Mouse (Mus musculus): ENCODE data around the gene Tmem91. TPM values are rescaled to one million over a fixed set of nuclear protein-coding genes. Genes with fewer than 3 reads are reported as not detected.

Gene Tmem91
- polyA plus RNA-seq, 1 experiment = 1.3 TPM

GRCm38 (mm10) chr7:25700732-25701131, 25.8 kb upstream of the Tmem91 start:
- DNase-seq (ENCODE audit: low spot score) = no peak

DNA sequence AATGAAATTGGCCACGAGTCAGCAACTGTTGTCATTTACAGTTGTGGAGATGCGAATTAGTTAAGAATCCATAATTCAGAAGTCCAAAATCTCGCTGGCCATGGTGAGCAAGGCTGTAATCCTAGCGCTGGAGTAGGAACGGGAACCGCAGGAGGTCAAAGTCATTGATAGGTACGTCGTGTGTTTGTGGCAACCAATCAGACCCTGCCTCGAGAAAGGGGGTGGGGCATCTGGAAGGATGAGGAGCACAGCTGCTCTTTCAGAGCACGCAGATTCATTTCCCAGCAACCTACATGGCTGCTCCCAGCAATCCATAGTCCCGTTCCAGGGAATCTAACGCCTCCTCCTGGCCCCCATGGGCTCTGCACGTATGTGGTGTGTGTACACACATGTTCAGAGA, 24.9 kb upstream of the Tmem91 start:
- no peak for DNase-seq (ENCODE audit: low spot score)

- no peak for DNase-seq (ENCODE audit: low spot score)
Observed at GRCm38 (mm10) chr7:25694104-25694503, 19.1 kb upstream of the Tmem91 start.

GRCm38 (mm10) chr7:25690051-25690450, 15.1 kb upstream of the Tmem91 start:
- DNase-seq (ENCODE audit: low spot score) = no peak

DNA sequence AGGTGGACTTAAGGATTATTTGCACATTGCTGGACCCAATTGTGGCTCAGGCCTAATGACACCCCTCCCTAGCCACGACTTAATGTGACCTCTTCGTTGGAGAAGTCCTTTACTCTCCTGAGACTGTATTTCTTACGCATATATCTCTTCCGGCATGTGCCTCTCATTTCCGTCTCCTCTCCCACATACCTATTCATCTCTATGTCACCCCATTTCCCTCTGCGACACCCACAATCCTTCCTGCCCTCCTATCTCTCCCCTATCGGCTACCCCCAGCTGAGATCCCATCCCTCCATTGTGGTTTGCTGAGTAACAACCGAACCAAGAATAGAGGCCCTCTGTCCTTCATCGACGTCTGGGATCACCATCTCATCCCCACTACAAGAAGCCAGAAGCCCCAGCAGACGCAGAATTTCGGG, 14.6 kb upstream of the Tmem91 start:
- no peak for DNase-seq (ENCODE audit: low spot score)

- DNase-seq (ENCODE audit: low spot score) = peak; percentile 75
Observed at GRCm38 (mm10) chr7:25688810-25689586, 14.0 kb upstream of the Tmem91 start.

DNA sequence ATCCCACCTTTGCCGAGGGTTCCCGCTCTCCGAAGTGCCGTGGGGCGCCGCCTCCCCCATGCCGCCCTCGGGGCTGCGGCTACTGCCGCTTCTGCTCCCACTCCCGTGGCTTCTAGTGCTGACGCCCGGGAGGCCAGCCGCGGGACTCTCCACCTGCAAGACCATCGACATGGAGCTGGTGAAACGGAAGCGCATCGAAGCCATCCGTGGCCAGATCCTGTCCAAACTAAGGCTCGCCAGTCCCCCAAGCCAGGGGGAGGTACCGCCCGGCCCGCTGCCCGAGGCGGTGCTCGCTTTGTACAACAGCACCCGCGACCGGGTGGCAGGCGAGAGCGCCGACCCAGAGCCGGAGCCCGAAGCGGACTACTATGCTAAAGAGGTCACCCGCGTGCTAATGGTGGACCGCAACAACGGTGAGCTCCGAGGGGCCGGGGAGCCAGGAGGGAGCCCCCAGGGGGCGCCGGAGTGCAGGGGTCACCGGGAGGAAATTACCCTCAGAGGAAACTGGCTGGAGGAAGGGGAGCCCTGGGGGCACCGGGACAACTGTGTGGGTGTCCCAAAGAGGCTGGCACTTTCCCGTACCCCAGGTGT, 12.9 kb upstream of the Tmem91 start:
- DNase-seq (ENCODE audit: low spot score) = no peak

GRCm38 (mm10) chr7:25686680-25687531, 11.9 kb upstream of the Tmem91 start, which contains the start of gene Tgfb1:
Tgfb1 (plus strand) TSS chr7:25687002.
- DNase-seq (ENCODE audit: low spot score) = peak; percentile 78

DNA sequence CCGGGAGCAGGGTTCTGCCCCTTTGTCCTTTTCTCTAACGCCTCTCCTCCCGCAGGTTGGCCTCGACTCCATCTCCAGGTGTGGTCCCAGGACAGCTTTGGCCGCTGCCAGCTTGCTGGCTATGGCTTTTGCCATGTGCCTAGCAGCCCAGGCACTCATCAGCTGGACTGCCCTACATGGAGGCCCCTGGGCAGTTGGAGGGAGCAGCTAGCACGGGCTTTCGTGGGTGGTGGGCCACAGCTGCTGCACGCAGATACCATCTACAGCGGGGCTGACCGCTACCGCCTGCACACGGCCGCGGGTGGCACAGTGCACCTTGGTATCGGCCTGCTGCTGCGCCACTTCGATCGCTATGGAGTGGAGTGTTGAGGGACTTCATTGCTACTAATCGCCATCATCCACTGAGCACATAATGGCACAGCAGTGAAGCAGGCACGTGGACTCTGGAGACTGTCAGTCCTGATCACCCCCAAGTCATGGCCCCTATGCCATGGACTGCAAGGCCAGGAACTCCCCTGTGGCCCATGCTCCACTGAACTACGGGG, 11.0 kb upstream of the Tmem91 start:
- no peak for DNase-seq (ENCODE audit: low spot score)

DNA sequence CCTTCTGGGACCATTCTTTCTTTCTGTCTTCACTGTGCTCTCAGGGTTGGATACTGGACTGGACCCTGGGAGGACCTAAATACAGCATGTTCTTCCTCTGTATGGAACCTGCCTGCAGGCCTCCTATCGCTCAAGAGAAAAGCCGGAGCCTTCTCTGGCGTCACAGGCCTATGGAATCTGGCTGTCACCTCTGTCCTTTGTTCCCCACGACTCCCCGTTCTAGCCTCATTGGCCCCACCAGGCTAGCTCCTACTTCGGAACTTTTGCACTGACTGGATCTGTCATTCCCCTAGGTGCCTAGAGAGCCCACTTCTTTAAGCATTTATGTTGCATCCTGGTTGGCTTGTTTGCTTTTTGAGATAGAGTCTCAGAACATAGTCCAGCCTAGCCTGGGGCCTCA, 9.7 kb upstream of the Tmem91 start:
- no peak for DNase-seq (ENCODE audit: low spot score)

DNA sequence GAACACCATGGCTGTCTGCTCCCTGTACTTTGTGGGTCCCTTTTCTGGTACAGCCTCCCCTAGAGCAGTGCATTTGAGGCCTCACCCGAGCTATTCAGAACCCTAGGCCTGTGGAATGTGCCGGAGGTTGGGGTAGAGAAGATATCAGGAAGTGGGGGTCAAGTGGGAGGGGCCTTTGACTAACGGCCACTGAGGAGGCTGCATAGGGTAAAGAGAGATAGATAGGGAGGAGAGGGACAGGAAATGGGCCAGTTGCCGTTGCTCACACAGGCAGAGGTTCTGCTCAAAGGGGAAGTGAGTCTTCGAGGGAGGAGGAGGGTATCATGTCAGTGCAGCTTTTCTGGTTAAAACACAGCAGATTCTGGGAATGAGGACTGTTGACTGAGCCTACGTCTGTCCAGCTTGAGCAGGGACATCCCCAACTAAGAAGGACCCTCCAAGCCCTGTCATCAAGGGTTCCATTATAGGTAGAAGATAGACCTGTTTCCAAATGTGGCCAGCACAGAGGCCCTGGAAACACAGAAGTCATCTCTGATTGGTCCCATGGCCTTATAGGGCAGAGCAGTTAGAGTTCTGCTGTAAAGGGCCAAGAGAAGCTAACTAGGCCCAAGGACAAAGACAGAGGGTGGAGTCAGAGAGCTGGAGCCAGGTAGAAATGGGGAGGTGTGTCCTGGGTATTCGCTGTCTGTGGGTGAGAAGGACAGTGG, 8.7 kb upstream of the Tmem91 start:
- no peak for DNase-seq (ENCODE audit: low spot score)

DNA sequence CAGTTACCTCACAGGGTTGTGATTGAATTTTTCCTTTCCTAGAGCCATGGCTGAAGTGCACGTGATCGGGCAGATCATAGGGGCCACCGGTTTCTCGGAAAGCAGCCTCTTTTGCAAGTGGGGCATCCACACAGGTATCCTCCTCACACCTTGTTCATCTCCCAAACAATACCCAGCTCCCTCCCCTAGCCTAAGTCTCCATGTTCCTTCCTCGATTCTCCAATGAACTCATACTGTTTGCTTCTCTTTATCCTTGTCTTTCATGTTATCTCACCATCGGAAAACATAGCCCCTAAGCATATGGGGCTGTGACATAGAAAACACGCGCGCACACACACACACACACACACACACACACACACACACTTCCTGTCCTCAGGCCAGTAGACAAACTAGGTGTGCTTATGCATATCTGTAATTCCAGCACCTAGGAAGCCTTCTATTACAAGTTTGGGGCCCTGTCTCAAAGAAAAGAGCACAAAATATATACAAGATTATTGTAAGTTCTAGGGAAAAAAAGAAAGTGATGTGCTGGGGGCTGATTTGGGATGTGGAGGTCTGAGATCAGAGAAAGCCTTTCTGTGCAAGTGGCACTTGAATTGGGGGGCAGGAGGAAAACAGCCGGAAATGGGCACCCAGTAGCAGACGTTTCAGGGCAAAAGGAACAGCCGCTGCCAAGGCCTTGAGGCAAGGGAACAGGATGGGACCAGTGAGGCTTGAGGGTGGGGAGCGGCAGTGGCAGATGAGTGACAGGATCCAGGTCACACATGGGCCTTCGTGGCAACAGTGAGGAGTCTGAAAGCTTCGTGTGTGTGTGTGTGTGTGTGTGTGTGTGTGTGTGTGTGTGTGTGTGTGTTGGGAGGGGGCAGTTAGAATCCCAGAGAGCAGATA, 6.6 kb upstream of the Tmem91 start:
- no peak for DNase-seq (ENCODE audit: low spot score)

DNA sequence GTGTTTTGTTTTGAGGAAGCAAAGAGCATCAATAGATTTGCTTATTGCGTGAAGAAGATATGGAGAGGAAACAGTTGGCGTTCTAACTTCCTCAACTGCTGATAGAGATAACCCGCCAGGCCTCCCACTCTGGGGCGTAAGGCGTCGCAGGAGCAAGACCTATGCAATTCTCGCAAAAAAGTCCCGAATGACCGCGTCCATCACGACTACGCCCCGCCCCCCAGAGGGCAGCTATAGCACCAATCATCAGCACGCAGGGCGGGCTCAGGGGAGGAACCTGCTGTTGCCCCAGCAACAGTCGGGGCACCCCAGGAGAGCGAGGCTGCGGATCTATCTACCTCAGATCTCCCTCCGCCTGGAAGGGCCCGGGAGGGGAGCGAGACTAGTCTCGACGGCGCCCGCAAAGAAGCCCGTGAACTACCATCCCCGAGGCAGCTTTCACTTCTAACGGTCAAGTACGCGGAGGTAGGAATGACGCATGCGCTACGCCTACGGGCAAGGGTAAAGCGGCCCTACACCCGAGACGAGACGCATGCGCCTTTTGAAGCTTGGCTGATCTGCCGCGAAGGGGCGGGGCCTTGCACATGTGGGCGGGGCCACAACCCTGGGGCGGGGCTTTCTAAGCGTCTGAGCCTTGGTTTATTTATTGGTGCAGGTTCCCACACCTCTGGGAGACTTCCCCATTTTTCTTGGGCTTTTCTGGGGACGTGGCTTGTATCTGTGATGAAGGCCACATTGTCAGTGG, 5.7 kb upstream of the Tmem91 start, which contains the start of gene B9d2:
B9d2 (plus strand) TSS at position 267 of the 745 bp plus-strand sequence.
- peak; percentile 92 for DNase-seq (ENCODE audit: low spot score)

- no peak for DNase-seq (ENCODE audit: low spot score)
Observed at GRCm38 (mm10) chr7:25679971-25680370, 5.0 kb upstream of the Tmem91 start.

GRCm38 (mm10) chr7:25677013-25677412, 2.0 kb upstream of the Tmem91 start:
- no peak for DNase-seq (ENCODE audit: low spot score)

- peak; percentile 52 for DNase-seq (ENCODE audit: low spot score)
Observed at GRCm38 (mm10) chr7:25676085-25676781, 1.3 kb upstream of the Tmem91 start.

- no peak for DNase-seq (ENCODE audit: low spot score)
Observed at GRCm38 (mm10) chr7:25675405-25675804, 439 bp upstream of the Tmem91 start.

DNA sequence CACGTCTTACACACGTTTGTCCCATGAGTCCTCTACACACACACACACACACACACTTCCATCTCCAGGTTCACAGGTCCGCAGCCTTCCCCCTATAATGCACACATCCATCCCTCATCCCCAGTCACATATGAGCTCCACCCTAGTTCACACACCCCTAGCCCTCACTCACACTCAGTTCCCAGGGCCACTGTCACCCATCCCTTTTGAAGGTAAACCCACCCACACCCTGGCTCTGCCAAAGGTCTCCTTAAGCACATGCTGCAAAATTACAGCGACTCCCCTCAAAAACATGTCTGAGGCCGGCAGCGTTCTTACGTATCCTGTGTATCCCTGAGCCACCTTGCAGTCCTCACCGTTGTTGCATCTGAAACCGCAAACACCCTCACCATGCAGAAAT, 669 bp downstream of the Tmem91 start:
- no peak for DNase-seq (ENCODE audit: low spot score)

DNA sequence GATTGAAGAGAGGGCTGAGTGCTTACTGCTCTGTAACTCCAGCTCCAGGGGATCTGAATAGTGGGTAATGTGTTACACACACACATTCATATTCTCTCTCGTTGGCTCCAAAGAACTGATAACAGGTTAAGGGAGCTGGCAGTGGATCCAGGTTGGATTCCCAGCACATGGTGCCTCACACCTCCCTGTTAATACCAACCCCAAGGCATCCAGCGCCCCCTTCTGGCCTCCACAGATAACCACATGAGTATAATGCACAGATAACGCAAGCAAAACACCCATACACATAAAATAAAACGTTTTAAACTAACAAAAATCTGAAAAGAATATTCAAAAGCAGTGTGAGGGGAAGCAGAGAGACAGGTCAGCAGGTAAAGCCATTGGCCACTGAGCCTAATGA, 2.5 kb downstream of the Tmem91 start:
- DNase-seq (ENCODE audit: low spot score) = no peak

Measured in urinary bladder, adult 2 months (tissue).